ENCODE assay signal across 18 mouse cellular contexts in genomic region chr1:119074910-119075309, GRCm38 (mm10). TPM values are rescaled to one million over a fixed set of nuclear protein-coding genes. Genes with fewer than 3 reads are reported as not detected.
A peak's percentile ranks its signal among the peaks of the same experiment; 100 is the strongest.
DNase-seq lines count a peak whose midpoint lies in the region; ATAC-seq and TF ChIP-seq lines count a peak whose summit lies in the region.
"Had no signal": no experiment of that assay in that cellular context is flagged by ENCODE, and none has a peak within 500 bp of the region (broad histone marks: within the 10 kb centered on the region; RNA-seq: fewer than 3 reads in every experiment).

No protein-coding gene starts in this region.

- no peak overlapping the region for H3K4me3 ChIP-seq in kidney, adult 2 months (ENCODE audit: insufficient read depth, low read depth, low read length)
- no peak overlapping the region for H3K4me3 ChIP-seq in midbrain, postnatal 0 days (ENCODE audit: low read depth, low read length)
- no peak overlapping the region for H3K4me3 ChIP-seq in midbrain, embryonic 13.5 days (replicated peaks)
- H3K4me3 ChIP-seq: erythroblast, embryonic 14.5 days; heart, embryonic 13.5 days; limb, embryonic 15.5 days had no signal

- no peak for DNase-seq in kidney, adult 2 months
- DNase-seq in kidney, adult 11 months: no peak
- no peak for DNase-seq in midbrain, postnatal 0 days (ENCODE audit: low spot score)
- peak; percentile 97 for DNase-seq in ES-CJ7 (ENCODE audit: low read depth, low spot score)
- no peak for DNase-seq in Muller cell, postnatal 12 days (ENCODE audit: inconsistent ontology term)
- DNase-seq: cerebellum, adult 11-12 months; gastrocnemius, postnatal 36 days; kidney, adult 18-20 months; lung, postnatal 4 days had no signal

- no peaks in the 10 kb centered on the region for H3K4me1 ChIP-seq in kidney, adult 2 months (ENCODE audit: control insufficient read depth, insufficient read depth, low read length)
- H3K4me1 ChIP-seq in midbrain, postnatal 0 days (ENCODE audit: insufficient read depth, low read length): no peaks in the 10 kb centered on the region
- no peaks in the 10 kb centered on the region for H3K4me1 ChIP-seq in midbrain, embryonic 13.5 days (replicated peaks)

- TF ChIP-seq POLR2A in kidney, adult 2 months (IDR thresholded peaks at IDR 0.05; ENCODE audit: low read depth, low read length): no peak

- 0 out of 2 replicates have a peak, but pooled peaks have one; percentile 22 for TF ChIP-seq CTCF in kidney, adult 2 months (conservative IDR thresholded peaks at IDR 0.05; ENCODE audit: insufficient read depth, insufficient read length, low read depth, low read length)
- TF ChIP-seq CTCF in midbrain, postnatal 0 days (IDR thresholded peaks at IDR 0.05): peak; percentile 35; the same call in 1 of the 2 replicates

- H3K4me2 ChIP-seq in midbrain, postnatal 0 days (ENCODE audit: low read depth, low read length, poor library complexity, severe bottlenecking): no peak overlapping the region
- no peak overlapping the region for H3K4me2 ChIP-seq in midbrain, embryonic 13.5 days (replicated peaks)
- H3K4me2 ChIP-seq: heart, embryonic 13.5 days; limb, embryonic 15.5 days had no signal

- no peaks in the 10 kb centered on the region for H3K36me3 ChIP-seq in kidney, adult 2 months (ENCODE audit: control insufficient read depth, insufficient read depth, low read length)
- no peaks in the 10 kb centered on the region for H3K36me3 ChIP-seq in midbrain, postnatal 0 days (ENCODE audit: insufficient read depth, low read length)
- H3K36me3 ChIP-seq in midbrain, embryonic 13.5 days: no peaks in the 10 kb centered on the region
- H3K36me3 ChIP-seq: heart, embryonic 13.5 days; limb, embryonic 15.5 days had no signal

- H3K9me3 ChIP-seq in midbrain, postnatal 0 days (ENCODE audit: low read length): no peaks in the 10 kb centered on the region
- no peaks in the 10 kb centered on the region for H3K9me3 ChIP-seq in midbrain, embryonic 13.5 days
- H3K9me3 ChIP-seq: heart, embryonic 13.5 days; limb, embryonic 15.5 days had no signal

- 64% methylated on average over 6 of the region's 6 CpGs for WGBS in kidney, adult 2 months
- 71% methylated on average over 6 of the region's 6 CpGs for WGBS in midbrain, postnatal 0 days
- 66% methylated on average over 6 of the region's 6 CpGs for WGBS in midbrain, embryonic 13.5 days

- no peak for ATAC-seq in midbrain, postnatal 0 days (ENCODE audit: low FRiP score)
- no peak for ATAC-seq in midbrain, embryonic 13.5 days
- peak; percentile 42; the same call in 1 of the 2 replicates for ATAC-seq in megakaryocyte progenitor cell, adult 5-6 weeks (replicated peaks; ENCODE audit: poor library complexity)
- ATAC-seq in frontal cortex, adult (ENCODE audit: low TSS enrichment): no peak
- ATAC-seq: activated CD4-positive, CD25-positive, alpha-beta regulatory T cell, adult 4 months had no signal

- H3K27me3 ChIP-seq in kidney, adult 2 months (replicated peaks; ENCODE audit: control insufficient read depth, insufficient read depth, low read length): no peaks in the 10 kb centered on the region
- no peaks in the 10 kb centered on the region for H3K27me3 ChIP-seq in midbrain, postnatal 0 days (ENCODE audit: insufficient read depth, low read length)
- peaks cover 2% of the 10 kb centered on the region; the same call in 1 of the 2 replicates for H3K27me3 ChIP-seq in midbrain, embryonic 13.5 days

- H3K9ac ChIP-seq in midbrain, postnatal 0 days (replicated peaks; ENCODE audit: low read length, poor library complexity, severe bottlenecking): no peak overlapping the region
- no peak overlapping the region for H3K9ac ChIP-seq in midbrain, embryonic 13.5 days (replicated peaks)
- H3K9ac ChIP-seq: heart, embryonic 13.5 days; limb, embryonic 15.5 days had no signal

- H3K27ac ChIP-seq in kidney, adult 2 months (ENCODE audit: insufficient read depth, low read depth, low read length): no peak overlapping the region
- no peak overlapping the region for H3K27ac ChIP-seq in midbrain, postnatal 0 days (ENCODE audit: low read depth, low read length)
- H3K27ac ChIP-seq in midbrain, embryonic 13.5 days: no peak overlapping the region
- H3K27ac ChIP-seq: heart, embryonic 13.5 days; limb, embryonic 15.5 days had no signal

RNA-seq across cellular contexts. Expression of gene Gli2, which starts 21.5 kb away (rescaled TPM):
- 0.44 and 0.52 TPM in 2 replicates for polyA plus RNA-seq in kidney, adult 2 months (2012; rRNA removed)
- 3.3 and 4.7 TPM in 2 replicates for total RNA-seq in midbrain, postnatal 0 days (2014; rRNA removed)
- polyA plus RNA-seq in midbrain, postnatal 0 days (2015; fragmentation: Nextera tagmentation; extraction: Ambion mirVana): 0.77 and 0.84 TPM in 2 replicates
- polyA plus RNA-seq in midbrain, embryonic 13.5 days (2015; fragmentation: Nextera tagmentation; extraction: Ambion mirVana): 2.9 and 3.9 TPM in 2 replicates
- not detected in 2 replicates for total RNA-seq in megakaryocyte progenitor cell, adult 5-6 weeks (2015)
- not detected in 2 replicates for total RNA-seq in megakaryocyte progenitor cell, adult 5-6 weeks (2017)
- total RNA-seq: hematopoietic stem cell, adult 5-6 weeks; neutrophil, adult 5-6 weeks had no signal
- polyA plus RNA-seq: activated CD4-positive, CD25-positive, alpha-beta regulatory T cell, adult 4 months; erythroblast, embryonic 14.5 days had no signal
